Mouse (Mus musculus) T-cell, adult 2 months (primary cell): ENCODE measurements at regions not wholly inside any gene's neighbourhood (a gene's known extent, or its start where the extent isn't known, plus 50 kb on each side); places are given as distances from the start of the nearest gene placed in this dataset.

Experiments
- DNase-seq: peaks from one replicate; pipeline ENCODE4 v3.0.0; 2022; ENCODE audit warnings: low spot score

GRCm38 (mm10) chr7:83476861-83477260 is 107.9 kb upstream of the Tmc3 start:
- DNase-seq = no peak

GRCm38 (mm10) chr7:83477661-83478121 is 107.0 kb upstream of the Tmc3 start:
- DNase-seq = no peak

- DNase-seq = no peak
Measured at GRCm38 (mm10) chr7:83481655-83482054, 103.1 kb upstream of the Tmc3 start.

- DNase-seq = no peak
Measured at GRCm38 (mm10) chr7:83482254-83482653, 102.5 kb upstream of the Tmc3 start.

- no peak for DNase-seq
Measured at GRCm38 (mm10) chr7:83482671-83483304, 101.9 kb upstream of the Tmc3 start.

- no peak for DNase-seq
Measured at GRCm38 (mm10) chr7:83486156-83486750, 98.5 kb upstream of the Tmc3 start.

- no peak for DNase-seq
Measured at GRCm38 (mm10) chr7:83489790-83490189, 94.9 kb upstream of the Tmc3 start.

GRCm38 (mm10) chr7:83504996-83505645 is 79.6 kb upstream of the Tmc3 start:
- no peak for DNase-seq

GRCm38 (mm10) chr7:83516295-83516694 is 68.4 kb upstream of the Tmc3 start:
- DNase-seq = no peak

GRCm38 (mm10) chr7:83521511-83521910 is 63.2 kb upstream of the Tmc3 start:
- DNase-seq = no peak
